Mouse (Mus musculus) bone marrow, adult 2 months (tissue): ENCODE data around the gene Tbx2.

Experiments used
- CTCF ChIP-seq: fragments of 200-500 bp; IDR thresholded peaks from 2 replicates; pipeline ENCODE4 v1.5.1; 2011; ENCODE audit warnings: low read length, control low read depth; ENCODE audit not compliant: control insufficient read depth, insufficient read depth
- POLR2A ChIP-seq: fragments of 200-500 bp; IDR thresholded peaks from 2 replicates; pipeline ENCODE4 v1.6.1; 2011; ENCODE audit warnings: low read depth, mild to moderate bottlenecking, control low read depth, low read length, borderline replicate concordance; ENCODE audit not compliant: control insufficient read depth

DNA sequence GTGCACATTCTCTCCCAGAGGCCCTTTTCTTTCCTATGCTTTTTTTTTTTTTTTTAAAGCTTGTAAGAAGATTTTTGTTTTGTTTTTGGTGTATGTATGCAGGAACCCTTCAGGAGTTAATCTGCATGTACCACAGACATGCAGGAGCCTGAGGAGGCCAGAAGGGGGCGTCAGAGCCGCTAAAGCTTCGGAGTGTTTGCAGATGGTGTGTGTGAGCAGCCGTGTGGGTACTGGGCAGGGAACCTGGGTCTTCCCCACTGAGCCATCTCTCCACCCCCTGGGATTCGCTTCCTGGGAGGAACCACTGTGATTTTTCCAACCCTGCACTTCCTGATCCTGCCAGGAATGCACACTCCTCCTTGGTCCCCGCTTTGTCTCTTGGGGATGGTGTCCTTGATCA, 18.4 kb downstream of the Tbx2 start:
- TF ChIP-seq POLR2A: no peak
- no peak for TF ChIP-seq CTCF
